Mouse (Mus musculus): ENCODE results near the gene Tubb4b.

Tubb4b gene

DNA sequence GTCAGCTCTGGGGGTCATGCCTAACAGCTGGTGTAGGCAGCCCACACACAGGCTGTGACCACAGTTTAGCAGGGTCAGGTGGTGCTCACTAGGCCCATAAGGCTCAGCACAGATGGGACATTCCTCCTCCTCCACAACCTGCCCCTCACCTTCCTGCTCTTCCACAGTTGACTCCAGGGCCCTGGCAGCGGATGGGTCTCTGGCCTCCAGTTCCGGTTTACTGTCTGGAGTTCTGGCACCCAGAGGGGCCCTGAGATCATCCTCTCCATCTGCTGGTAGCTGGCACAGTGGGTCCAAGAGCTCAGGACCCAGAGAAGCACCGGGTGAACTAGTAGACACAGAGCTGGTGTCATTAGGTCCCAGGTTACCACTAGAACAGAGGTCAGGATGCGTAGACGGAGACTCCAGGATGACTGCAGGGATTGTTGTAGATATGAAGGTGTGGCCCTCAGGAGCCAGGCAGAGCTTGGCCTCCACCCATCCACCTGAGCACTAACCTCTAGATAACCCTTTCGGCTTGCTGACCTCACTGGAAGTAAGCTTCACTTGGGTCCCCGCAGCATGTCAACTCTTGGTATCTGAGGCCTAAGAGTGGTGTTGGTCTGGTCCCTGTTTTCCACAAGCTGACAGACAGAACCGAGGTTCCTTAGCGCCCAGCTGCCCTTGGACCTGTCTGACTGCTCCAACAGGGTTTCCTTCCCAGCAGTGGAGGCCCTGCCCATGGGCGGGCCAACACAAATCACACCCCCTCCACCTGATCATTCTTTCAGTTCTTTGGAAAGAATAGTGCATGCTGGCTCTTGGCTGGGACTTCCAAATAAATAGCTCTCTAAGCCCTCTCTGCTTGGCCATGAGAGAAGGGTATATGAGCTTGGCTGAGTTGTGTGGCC, 21.9 kb upstream of the Tubb4b start, which contains the start of gene AL732309.1:
AL732309.1 (minus strand) TSS at position 681 of the 890 bp plus-strand sequence.
- DNase-seq (ENCODE audit: low spot score in 2 of 2): no peak

DNA sequence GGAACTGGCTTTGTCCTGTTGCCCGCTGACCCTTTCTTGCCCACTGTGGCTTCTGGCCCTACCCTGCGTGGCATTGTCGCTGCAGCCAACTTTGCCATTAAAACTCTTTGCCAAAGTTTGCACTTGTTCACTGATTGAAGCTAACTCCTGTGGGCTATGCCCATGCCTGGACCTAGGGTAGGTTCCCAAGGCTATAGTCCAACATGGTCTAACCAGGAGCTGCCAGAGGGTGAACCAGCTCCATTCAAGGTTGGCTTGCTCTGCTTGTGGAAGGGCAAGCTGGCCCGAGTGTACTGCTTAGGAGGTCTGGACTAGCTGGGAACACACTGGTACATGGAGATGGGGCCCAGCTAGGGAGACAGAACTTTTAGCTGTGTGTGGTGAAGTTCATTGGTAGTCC, 19.6 kb upstream of the Tubb4b start:
- no peak for DNase-seq (ENCODE audit: low spot score in 2 of 2)

GRCm38 (mm10) chr2:25243342-25243741, 18.8 kb upstream of the Tubb4b start:
- no peak for DNase-seq (ENCODE audit: low spot score in 2 of 2)

DNA sequence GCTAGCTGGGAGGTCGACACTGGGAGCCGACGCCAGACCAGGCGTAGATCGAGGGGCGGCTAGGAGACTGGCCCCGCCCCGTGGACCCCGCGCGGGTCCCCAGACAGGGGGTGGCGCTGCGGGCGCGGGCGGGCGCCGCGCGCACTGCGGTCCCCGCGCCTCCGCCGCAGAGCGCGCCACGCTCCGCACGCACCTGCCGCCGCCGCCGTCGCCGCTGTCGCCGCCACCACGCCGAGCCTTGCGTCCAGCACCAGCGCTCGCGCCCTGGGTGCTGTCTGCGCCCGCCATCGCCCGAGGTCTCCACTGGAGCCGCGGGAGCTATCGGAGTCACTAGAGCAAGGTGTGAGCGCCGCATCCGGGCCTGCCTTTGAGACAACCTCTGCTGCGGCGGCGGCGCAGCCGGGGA, 17.6 kb upstream of the Tubb4b start, which contains the start of the genes Rnf208 and Cysrt1:
Rnf208 (plus strand) TSS at position 155 of the 406 bp plus-strand sequence.
Cysrt1 (minus strand) TSS at position 352 of the 406 bp plus-strand sequence.
- no peak for DNase-seq (ENCODE audit: low spot score in 2 of 2)

DNA sequence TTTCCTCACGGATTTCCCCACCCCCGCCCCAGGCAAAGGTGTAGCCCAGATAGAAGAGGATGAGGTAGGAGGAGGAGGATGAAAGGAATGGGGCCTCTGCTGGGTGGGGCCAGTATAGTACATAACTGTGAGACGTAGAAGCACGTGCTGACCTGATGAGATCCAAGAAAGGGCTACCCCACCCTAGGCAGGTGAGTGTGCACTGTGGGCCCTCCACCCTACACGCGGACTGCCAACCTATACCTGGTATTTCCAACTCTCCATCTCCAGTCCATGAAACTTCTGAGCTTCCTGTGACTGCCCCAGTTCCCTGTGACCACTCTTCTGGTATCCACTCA, 16.9 kb upstream of the Tubb4b start:
- no peak for DNase-seq (ENCODE audit: low spot score in 2 of 2)

DNA sequence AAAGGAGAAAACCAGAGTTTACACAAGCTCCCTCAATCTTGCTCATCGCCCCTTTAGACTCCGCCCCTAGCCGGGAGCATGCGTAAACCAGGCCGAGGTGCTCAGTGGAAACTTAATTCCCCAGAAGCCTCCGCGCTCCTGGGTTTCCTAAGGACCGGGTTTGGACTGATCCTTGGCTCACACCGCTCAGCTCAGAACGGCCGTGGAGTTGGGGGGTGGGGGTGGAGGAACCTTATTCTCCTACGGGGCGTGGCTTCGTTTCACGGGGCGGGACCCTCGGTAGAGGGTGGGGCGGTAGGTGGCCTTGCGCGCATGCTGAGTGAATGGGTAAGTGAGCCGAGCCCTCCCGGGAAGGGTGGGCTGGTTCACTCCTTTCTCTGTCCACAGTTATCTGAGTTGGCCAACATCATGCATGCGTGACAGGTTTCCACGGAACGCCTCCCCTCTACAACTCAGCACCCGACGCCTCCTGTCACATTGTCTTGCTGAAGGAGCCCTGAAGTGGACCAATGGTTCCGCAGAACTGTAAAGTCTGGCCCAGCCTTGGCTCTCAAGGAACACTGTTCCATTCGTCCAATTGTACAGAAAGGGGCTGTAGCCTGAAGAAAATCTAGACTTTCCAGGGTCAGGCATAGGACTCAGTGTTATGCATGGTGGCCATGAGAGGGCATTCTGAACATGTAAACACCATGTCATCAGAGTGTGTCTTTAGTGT, 16.4 kb upstream of the Tubb4b start:
- DNase-seq (ENCODE audit: low spot score in 2 of 2): peak in 1 of 2 experiments; percentile 52

GRCm38 (mm10) chr2:25240310-25240709, 15.8 kb upstream of the Tubb4b start:
- DNase-seq (ENCODE audit: low spot score in 2 of 2): no peak

DNA sequence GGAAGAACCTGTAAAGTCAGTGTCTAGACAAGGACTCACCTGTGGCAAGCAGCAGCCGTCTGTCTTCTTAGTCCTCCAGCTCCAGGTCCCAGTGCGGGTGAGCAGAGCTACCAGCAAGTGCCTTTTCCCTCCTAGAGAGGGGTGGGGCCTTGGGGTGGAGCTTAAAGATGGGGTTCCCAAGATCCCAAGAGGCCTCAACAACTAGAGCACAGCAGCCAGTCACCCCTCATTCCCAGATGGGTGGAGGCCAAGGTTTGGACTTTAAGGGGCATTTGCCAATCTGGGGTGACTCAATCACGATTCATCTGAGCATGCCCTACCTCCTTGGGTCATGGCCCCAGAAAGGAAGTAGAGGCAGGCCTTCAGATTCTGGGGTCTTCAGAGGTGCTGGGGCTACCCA, 15.3 kb upstream of the Tubb4b start:
- no peak for DNase-seq (ENCODE audit: low spot score in 2 of 2)

- DNase-seq (ENCODE audit: low spot score in 2 of 2): no peak
Measured at GRCm38 (mm10) chr2:25238106-25238505, 13.6 kb upstream of the Tubb4b start.

DNA sequence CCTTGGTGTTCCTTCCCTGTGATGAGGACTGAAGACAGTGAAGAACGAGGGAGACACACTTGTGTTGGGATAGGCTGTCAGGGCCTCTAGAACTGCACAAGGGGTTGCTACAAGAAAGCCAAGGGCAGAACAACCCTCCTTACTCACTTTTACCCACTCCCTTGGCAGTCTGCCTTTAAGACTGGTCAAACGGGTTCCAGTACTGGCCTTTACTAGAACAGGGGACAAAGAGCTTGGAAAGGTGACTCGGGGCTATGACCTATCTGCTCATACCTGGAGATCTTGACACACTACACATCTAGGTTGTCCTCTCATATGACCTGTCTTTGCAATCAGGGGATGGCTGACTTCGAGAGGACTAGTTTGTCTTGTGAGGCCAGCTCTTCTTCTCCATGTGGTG, 13.0 kb upstream of the Tubb4b start:
- DNase-seq (ENCODE audit: low spot score in 2 of 2): no peak

DNA sequence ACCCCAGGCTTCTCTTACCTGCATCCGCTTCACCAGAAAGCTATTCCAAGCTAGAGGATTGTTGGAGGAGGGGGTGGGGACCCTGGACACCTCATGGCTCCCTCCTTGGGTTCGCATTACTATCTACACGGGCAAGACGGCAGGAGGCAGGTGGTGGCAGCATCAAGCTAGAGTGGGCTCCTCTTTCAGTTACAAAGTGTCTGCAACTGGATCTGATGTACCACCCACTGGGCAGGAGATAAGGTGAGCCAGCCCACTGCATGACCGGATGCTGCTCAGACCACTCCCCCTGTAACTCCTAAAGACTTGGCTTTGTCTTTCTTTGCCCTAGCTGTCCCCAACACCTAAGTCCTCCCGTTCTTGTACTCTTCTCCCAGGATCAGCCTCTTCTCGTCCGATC, 12.1 kb upstream of the Tubb4b start, which contains the start of gene Rnf224:
Rnf224 (minus strand) TSS at position 174 of the 400 bp plus-strand sequence.
- DNase-seq (ENCODE audit: low spot score in 2 of 2): no peak

- no peak for DNase-seq (ENCODE audit: low spot score in 2 of 2)
Measured at GRCm38 (mm10) chr2:25234551-25235220, 10.2 kb upstream of the Tubb4b start.

DNA sequence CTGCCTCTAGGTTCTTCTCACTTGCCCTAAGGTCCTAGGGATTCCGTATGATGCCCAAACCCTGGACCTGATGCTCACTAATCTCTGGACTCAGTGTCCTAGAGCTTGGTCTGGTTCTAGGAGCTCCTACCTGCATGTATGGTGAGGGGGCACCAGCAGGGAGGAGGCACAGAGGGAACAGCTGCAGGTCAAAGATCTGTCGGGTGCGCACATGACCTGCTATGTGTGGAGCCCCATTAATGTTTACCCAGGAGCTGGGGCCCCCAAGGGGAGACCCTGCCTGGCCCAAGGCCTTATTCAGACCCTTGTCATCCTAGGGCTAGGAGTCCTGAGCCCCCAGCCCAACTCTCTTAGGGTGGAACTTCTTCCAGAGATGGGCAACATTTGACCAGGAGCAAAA, 9.5 kb upstream of the Tubb4b start, which contains the start of gene Slc34a3:
Slc34a3 (minus strand) TSS at position 315 of the 400 bp plus-strand sequence.
- no peak for DNase-seq (ENCODE audit: low spot score in 2 of 2)

DNA sequence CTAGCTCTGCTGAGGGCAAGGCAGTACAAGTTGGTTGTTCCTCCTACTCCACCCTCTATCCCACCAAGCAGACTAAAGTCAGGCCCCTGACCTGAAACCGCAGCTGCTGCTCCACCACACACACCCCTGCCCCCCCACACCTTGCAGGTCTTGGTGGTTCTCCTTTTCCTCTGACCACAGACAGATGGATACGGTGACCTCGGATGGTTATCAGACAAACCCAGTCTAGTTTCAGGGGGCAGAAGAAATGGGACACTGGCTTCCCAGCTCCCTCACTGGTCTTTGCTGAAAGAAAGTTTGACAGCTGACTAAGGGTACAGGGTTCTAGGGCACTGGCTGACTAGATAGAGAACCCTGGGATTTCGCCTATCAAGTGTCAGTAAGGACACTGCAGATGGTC, 8.9 kb upstream of the Tubb4b start:
- DNase-seq (ENCODE audit: low spot score in 2 of 2): no peak

DNA sequence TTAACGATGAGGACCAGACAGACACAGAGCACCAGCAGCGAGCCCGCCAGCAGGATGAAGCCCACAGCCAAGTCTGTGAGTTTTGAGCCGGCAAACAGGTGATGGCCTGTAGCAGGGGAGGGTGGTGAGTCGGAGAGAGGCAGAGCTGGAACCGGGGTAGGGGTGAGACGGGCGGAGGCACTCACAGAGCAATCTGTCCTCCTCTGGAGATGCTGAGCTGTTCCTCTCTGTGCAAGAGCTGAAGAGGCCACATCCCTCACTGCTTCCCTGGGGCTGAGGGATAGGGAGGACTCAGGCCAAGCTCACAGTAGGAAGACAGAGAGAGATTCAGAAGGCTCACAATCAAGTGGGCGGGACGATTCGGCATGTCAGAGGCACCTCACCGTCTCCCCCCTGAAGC, 6.5 kb upstream of the Tubb4b start:
- no peak for DNase-seq (ENCODE audit: low spot score in 2 of 2)

- no peak for DNase-seq (ENCODE audit: low spot score in 2 of 2)
Measured at GRCm38 (mm10) chr2:25230581-25230980, 6.1 kb upstream of the Tubb4b start.

DNA sequence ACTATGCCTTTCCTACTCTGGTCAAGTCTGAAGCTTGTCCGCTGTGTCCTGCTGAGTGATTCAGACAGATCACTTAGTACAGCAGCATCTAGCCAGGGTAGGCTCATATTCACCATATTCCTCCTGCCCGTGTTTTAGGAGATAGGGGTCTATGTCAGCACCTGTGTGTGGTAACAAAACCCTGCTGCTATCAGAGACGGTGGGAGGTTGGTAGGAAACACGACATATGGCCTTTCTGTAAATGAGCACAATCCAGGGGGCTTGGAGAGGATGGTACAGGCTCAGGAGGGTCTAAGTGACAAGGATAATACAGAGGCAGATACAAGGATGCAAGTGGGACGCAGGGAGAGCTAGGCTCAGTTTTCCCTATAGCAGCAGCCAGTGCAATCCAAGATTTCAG, 5.1 kb upstream of the Tubb4b start:
- no peak for DNase-seq (ENCODE audit: low spot score in 2 of 2)

DNA sequence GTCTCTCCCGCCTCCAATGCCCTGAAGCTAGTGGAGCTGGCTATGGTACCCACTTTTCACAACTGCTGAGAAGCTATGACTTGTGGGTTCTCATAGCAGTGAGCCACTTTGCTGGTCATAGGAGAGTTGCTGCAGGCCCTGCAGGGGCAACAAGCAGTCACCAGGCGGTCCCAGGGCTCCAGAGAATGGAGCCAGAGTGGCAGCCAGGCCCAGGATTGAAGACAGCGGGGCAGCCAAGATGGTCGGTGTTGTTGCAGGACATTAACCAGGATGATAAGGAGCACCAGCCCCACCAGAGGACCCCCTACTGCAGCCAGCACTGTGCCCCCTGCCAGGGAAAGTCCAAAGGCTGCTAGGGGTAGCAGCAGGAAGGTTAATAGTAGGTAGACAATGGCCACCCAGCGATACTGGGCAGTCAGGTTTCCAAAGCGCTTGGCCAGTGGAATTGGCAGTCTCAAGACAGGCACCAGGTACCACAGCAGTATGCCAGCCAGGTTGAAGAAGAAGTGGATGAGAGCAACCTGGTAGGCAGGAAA, 4.6 kb upstream of the Tubb4b start:
- no peak for DNase-seq (ENCODE audit: low spot score in 2 of 2)

DNA sequence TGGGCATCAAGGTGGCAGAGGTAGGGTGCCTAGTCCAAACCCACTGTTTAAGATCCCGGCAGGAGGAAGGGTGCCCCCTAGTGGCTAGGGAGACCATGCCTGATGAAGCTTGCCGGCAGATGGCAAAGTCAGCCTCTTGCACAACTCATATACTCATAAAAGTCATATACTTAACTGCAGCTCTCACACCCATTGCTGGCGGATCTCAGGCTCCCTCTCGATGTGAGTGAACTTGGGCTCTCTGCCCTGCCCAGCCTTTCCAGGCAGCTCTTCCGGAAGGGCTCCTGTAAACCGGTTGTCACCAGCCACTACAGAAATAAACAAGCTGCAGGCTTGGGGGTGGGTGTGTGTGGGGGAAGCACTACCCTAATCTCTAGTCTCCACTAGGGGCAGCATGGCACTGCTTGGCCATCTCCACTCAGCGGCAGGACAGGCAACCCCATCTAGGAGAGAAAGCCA, 4.0 kb upstream of the Tubb4b start:
- DNase-seq (ENCODE audit: low spot score in 2 of 2): peak; percentile 91 to 97

GRCm38 (mm10) chr2:25227406-25227805, 2.9 kb upstream of the Tubb4b start:
- DNase-seq (ENCODE audit: low spot score in 2 of 2): no peak

DNA sequence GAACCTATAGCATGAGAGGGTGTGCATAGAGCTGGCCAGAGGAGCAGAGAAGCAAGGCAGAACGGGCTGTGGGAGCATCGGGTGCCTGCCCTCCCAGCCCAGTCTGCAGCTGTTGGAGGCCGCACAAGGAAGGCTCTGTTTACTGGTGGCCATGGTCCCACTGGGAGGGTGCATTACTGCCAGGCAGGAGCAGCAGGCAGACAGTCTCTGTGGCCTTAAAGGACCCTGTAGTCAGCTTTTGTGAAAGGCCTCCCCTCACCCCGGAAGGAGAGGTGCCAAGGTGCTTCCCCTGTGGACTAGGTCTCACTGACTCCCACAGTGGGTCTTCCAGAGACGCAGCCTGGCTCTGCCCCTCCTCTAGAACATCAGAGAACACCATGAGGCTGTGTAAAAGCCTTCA, 2.4 kb upstream of the Tubb4b start:
- no peak for DNase-seq (ENCODE audit: low spot score in 2 of 2)

Measured in spleen, postnatal 4 days (tissue).